Mouse (Mus musculus): ENCODE data around the gene Setd2.
A peak's percentile ranks its signal among the peaks of the same experiment; 100 is the strongest.

Gene Setd2

DNA sequence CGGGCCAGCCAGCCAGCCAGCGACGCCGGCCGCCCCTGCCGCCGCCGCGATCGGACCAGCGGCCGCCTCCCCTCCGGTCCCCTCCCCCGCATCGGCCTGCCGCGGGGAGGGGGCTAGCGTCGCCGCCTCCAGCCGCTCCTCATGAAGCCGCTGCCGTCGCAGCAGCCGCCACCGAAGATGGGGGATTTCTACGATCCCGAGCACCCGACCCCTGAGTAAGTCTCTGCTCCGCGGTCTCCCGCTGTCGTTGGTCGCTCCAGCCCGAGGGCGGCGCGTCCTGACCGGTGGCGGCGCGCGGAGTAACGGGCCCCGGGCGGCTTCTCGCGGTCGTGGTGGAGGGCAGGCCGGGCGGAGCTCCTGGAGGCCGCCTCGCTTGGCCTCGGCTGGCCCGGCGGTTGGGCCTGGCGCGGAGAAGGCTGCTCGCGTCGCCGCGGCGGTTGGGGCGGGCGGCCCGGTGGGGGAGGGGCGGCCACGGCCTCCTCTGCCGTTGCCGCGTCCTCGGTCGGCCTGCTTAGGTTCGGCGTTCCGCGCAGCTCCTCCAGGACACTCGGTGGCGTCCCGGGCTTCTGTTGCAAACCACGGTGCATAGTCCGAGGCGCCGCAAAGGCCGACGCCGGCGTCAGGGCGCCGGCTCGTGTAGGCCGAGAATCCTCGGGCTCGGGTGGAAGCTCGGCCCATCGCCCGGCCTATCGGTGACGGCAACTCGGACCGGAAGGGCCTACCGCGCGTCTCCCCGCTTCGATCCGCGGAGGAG, at the start of gene Setd2:
Gene Setd2 (plus strand): TSS at position 60 of the 754 bp plus-strand sequence.
- DNase-seq (ENCODE audit: low spot score) = peak; percentile 63

DNA sequence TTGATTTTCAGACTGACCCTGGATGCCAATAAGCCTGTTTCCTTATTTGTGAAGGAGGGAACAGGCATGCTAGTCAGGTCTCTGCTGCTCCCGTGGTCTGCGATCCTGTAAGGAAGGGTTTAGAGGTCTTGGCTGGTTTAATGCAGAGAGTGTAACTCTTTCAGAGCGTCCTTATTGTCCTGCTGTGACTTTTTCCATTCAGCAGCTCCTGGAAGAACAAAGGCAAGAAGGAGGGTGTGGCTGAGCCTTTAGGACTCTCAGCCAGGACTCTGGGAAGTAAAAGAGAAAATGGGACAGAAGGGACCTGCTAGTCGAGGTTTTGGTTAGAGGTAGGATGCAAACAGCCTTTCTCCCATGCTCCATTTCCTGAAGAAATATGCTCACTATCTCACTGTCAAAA, 43.6 kb upstream of the Setd2 start:
- DNase-seq (ENCODE audit: low spot score) = no peak

DNA sequence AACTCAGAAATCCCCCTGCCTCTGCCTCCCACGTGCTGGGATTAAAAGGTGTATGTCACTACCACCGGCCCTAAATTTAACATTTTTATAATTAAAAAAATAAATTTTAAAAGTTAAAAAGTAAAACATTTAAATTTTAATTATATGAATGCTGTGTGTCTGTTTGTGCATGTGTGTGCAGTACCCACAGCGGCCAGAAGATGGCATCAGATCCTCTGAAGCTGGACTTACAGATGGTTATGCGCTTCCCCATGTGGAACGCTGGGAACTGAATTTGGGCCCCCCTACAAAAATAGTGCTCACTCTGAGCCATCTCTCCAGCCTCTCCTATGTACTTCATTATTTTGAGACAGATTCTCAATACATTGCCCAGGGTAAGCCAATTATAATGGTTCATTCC, 41.5 kb upstream of the Setd2 start:
- no peak for DNase-seq (ENCODE audit: low spot score)

DNA sequence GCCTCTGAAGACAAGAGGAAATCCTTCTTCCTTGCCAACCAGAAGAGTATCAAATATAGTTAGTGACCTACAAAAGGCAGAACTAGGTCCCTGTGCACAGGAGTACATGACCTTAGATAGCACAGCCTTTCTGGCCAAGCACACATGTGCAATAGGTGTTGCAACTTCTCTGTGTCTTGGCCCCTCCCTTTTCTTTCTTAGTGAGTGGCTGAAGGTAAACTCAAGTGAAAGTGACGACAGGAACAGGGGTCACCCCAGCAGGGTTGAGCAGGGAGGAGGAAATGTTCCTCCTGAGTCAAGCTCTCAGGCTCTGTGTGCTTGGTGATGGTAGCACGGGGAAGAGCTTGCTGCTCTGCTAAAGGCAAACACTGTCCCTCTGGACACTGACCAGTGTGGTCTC, 6.7 kb upstream of the Setd2 start:
- peak; percentile 25 for DNase-seq (ENCODE audit: low spot score)

DNA sequence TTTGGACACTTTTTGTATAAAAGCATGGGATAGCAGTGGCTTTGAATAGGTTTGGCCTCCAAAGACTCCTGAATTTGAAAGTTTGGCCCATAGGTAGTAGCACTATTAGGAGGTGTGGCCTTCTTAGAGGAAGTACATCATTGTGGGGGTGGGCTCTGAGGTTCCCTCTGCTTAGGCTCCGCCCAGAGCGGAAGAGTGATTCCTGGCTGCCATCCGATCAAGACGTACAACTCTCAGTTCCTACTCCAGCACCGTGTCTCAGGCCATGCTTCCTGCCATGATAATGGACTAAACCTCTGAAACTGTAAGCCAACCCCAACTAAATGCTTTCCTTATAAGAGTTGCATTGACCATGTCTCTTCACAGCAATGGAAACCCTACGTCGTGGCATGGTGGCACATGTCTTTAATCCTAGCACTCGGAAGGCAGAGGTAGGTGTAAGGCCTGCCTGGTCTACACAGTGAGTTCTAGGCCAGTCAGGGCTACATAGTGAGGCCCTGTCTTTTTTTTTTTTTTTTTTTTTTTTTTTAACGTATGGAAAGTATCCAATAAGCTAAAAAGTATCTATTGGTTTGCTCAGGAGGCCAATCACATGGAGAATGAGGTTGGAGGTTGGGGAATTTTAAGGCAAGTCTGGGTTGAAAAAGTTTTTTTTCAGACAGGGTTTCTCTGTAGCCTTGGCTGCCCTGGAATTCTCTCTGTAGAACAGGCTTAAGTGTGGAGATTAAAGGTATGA, 3.2 kb upstream of the Setd2 start:
- no peak for DNase-seq (ENCODE audit: low spot score)

GRCm38 (mm10) chr9:110530650-110531049, 1.7 kb upstream of the Setd2 start:
- DNase-seq (ENCODE audit: low spot score) = no peak

DNA sequence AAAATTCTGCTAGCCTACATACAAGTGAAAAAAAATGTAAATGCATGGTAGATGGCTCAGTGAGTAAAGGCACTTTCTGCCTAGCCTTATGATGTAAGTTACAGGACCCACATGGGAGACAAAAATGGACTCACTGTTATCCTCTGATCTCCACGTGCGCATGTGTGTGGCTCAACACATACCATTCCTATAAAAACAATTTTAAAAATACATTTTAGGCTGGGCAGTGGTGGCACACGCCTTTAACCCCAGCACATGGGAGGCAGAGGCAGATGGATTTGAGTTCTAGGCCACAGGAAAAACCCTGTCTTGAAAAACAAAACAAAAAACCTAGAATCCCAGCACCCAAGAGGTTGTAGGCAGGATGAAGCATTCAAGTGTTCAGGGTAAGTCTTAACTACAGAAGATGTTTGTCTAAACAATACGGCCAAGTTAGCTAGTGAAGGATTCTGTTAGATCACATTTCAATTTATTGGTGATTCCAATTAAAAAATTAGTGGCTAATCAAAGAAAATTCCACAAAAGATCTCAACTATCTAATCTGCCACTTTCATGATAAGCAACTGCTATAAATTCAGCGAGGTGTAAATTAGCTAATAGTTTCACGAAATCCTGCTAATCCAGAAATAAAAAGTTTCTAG, 1.1 kb upstream of the Setd2 start:
- DNase-seq (ENCODE audit: low spot score) = peak; percentile 29

DNA sequence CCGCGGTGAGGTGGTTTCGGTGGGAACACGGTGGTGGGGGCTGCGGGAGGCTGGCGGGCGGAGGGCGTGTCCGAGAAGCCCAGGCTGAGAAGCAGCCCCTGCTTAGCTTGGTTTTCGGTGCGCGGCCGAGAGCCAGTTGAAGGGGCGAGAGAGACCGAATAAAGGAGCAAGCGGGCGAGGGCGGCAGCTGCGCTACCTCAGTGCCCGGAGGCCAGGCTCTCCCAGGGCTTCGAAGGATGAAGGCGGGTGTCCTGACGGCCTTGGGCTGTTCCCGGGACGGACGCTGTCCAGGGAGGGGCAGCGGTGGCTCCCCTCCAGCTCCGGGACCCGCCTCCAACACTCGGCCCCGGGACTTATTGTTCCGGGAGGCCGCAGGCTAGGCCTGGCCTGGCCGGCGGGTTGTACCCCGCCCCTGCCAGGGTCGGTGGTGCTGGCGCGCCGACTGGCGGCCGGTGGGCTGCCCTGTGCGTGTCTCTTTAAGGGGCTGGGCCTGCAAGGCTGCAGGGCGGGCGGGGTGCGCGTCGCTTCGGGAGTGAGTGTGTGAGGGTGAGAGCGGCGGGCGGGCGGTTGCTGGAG, 395 bp upstream of the Setd2 start:
- peak; percentile 91 for DNase-seq (ENCODE audit: low spot score)

DNA sequence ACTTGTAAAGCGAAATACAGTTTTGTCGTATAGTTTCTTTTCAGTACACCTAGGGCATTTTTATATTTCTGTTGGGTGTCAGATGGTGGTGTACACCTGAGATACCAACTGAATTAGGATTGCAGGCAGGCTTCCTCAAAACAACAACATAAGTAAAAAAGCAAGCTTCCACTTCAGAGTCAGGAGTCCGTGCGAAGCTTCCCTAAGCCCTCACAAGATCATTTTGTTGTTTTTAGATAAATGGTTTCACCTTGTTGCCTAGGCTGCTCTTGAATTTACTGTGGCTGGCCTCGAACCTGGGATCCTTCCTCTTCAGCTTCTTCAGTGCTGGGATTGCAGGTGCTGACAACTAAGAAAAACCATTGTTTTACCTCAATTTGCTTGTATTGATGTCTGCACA, 1.2 kb downstream of the Setd2 start:
- no peak for DNase-seq (ENCODE audit: low spot score)

- no peak for DNase-seq (ENCODE audit: low spot score)
Observed at GRCm38 (mm10) chr9:110535114-110535513, 2.7 kb downstream of the Setd2 start.

DNA sequence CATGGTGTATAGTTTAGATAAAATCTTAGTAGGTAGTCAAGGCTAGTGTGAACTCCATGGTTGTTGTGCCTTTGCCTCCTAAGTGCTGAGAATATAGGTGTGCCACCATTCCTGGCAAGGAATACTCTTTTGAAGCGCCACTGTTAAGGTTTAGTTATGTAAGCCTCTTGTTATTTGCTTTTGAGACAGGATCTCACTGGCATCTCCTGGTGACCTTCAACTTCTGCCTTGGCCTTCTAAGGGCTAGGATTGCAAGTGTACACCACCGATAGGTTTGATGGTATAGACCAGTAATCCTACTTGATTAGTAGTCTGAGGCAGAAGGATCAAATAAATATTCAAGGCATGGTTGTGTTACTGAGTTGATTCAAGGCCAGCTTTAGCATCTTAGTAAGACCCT, 4.2 kb downstream of the Setd2 start:
- no peak for DNase-seq (ENCODE audit: low spot score)

DNA sequence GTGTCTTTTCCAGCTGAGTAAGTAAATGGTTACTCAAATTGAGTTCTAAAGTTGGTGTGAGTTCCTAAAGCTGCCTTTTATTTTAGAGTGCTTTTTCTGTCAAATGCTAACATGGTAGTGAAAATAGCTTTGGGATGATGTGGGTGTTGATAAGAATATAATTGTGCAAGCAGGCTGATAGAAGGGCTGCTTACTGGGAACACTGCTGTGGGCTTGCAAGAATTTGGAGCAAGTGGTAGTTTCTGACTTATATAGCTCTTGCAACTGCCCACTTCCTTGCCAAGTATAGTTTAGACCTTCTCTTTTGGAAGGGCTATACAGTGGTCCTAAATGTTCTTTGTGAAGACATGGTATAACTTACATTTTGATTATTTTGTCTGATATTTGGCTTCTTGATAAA, 6.1 kb downstream of the Setd2 start:
- no peak for DNase-seq (ENCODE audit: low spot score)

GRCm38 (mm10) chr9:110541988-110542387, 9.6 kb downstream of the Setd2 start:
- no peak for DNase-seq (ENCODE audit: low spot score)

GRCm38 (mm10) chr9:110548261-110548660, 15.9 kb downstream of the Setd2 start:
- no peak for DNase-seq (ENCODE audit: low spot score)

DNA sequence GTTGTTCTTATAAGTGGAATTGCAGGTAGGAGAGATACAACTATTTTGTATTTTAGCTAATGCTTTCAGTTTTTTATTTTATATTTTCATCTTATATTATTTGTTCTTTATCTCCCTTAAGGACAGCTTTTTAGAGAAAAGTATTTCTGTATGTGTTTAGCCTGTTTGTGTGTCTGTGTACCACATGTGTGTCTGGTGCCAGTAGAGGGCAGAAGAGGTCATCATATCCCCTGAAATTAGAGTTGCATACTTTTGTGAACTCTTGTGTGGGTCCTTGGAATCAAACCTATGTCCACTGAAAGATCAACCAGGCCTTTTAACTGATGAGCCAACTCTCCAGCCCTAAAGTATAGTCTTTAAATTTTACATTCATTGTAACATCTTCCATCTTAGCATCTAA, 35.9 kb downstream of the Setd2 start:
- DNase-seq (ENCODE audit: low spot score) = no peak

- peak; percentile 71 for DNase-seq (ENCODE audit: low spot score)
Observed at GRCm38 (mm10) chr9:110582161-110582560, 49.8 kb downstream of the Setd2 start.

DNA sequence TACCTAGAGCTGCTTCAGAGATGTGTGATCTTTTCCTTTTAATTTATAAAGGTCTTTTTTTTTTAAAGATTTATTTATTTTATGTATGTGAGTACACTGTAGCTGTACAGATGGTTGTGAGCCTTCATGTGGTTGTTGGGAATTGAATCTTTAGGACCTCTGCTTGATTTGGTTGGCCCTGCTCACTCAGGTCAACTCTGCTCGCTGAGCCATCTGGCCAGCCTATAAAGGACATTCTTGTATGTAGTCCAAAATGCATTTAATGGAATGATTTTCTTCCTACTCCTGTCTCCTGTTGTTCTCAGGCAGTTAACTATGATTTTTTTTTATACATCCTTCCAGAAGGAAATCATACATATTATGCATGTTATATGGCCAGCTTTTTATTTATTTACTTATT, 51.1 kb downstream of the Setd2 start:
- no peak for DNase-seq (ENCODE audit: low spot score)

- DNase-seq (ENCODE audit: low spot score) = peak; percentile 64
Observed at GRCm38 (mm10) chr9:110611471-110611870, 79.1 kb downstream of the Setd2 start.

- peak; percentile 49 for DNase-seq (ENCODE audit: low spot score)
Observed at GRCm38 (mm10) chr9:110617081-110617480, 84.7 kb downstream of the Setd2 start.

- no peak for DNase-seq (ENCODE audit: low spot score)
Observed at GRCm38 (mm10) chr9:110620180-110620579, 87.8 kb downstream of the Setd2 start.

DNA sequence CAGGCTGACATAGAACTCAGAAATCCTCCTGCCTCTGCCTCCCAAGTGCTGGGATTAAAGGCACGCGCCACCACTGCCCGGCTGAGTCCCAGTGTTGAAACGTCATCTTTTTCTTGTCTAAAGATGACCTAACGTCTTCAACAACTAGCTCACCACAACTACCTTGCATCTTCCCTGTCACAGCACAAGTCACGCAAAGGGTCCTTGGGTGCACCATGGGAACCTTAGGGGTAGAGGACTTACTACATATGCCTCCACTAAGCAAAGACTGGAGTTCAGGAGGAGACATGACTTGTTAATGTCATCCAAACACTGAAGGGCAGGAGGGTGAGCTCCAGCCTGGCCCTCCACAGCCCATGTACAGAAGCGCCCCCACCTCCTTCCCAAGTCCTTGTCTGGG, 88.3 kb downstream of the Setd2 start:
- DNase-seq (ENCODE audit: low spot score) = no peak

DNA sequence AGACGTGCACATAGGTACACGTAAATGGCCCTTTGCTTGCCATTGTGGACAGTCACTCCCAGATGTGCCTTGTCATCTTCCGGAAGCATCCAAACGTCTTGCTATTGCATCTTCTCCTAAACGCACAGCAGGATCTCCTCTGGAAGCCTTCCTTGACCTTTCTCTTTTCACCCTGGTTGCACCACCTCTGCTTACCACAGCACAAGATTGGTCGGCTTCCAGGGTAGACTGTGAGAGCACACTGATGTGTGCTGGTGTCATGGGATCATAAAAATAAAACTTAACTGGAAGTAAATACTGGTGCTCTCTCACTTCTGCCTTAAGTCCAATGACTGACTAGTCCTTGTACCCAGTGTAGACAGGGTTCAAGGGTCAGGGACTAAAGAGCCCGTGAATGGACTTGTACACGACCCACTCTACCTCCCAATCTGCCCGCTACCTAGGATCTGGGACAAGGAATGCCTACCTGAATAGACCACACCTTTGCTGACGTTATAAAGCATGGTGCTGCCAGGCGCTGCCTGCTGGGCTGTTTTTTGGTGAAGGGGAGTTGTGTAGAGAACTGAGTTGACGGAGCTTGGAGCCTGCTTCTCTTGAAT, 90.3 kb downstream of the Setd2 start:
- peak; percentile 68 for DNase-seq (ENCODE audit: low spot score)

All from adipocyte (in vitro differentiated cells).